Mouse (Mus musculus): Measurements from ENCODE around the gene Stat4. TPM values are rescaled to one million over a fixed set of nuclear protein-coding genes. Genes with fewer than 3 reads are reported as not detected.

Gene Stat4
- 0.26 and 0.34 TPM in 2 replicates for polyA plus RNA-seq (2015; fragmentation: Nextera tagmentation; extraction: Ambion mirVana)

- Histone ChIP-seq H3K4me1 (replicated peaks) (no peaks in the 10 kb centered on the region), H3K9me3 (no peaks in the 10 kb centered on the region), H3K27ac (replicated peaks) (no peak within 1 kb of the TSS), H3K36me3 (no peaks in the 10 kb centered on the region), H3K4me2 (no peak within 1 kb of the TSS), H3K4me3 (no peak within 1 kb of the TSS), H3K9ac (no peak within 1 kb of the TSS), H3K27me3 (no peaks in the 10 kb centered on the region)
- no peak for ATAC-seq (ENCODE audit: low FRiP score, low read depth)
- 93% methylated on average over 5 of the region's 5 CpGs for WGBS
Observed at GRCm38 (mm10) chr1:51986848-51987247, at the start of gene Stat4. Gene Stat4, plus strand, starts transcription at chr1:51987148.

- no peaks in the 10 kb centered on the region for H3K27me3 ChIP-seq
- H3K27ac ChIP-seq (replicated peaks) = no peak overlapping the region
- no peaks in the 10 kb centered on the region for H3K9me3 ChIP-seq
- H3K4me1 ChIP-seq (replicated peaks) = no peaks in the 10 kb centered on the region
- no peak overlapping the region for H3K9ac ChIP-seq
- H3K36me3 ChIP-seq = no peaks in the 10 kb centered on the region
- H3K4me3 ChIP-seq = no peak overlapping the region
- 93% methylated on average over 7 of the region's 7 CpGs for WGBS
- ATAC-seq (ENCODE audit: low FRiP score, low read depth) = no peak
- no peak overlapping the region for H3K4me2 ChIP-seq
Observed at GRCm38 (mm10) chr1:51938357-51938756, 48.6 kb upstream of the Stat4 start.

GRCm38 (mm10) chr1:51944755-51945154, 42.2 kb upstream of the Stat4 start:
- Histone ChIP-seq H3K9me3 (no peaks in the 10 kb centered on the region), H3K27ac (replicated peaks) (no peak overlapping the region), H3K36me3 (no peaks in the 10 kb centered on the region), H3K4me1 (replicated peaks) (no peaks in the 10 kb centered on the region), H3K27me3 (no peaks in the 10 kb centered on the region), H3K4me3 (no peak overlapping the region), H3K9ac (no peak overlapping the region), H3K4me2 (no peak overlapping the region)
- ATAC-seq (ENCODE audit: low FRiP score, low read depth) = no peak
- 46% methylated on average over 5 of the region's 5 CpGs for WGBS

GRCm38 (mm10) chr1:51947116-51947515, 39.8 kb upstream of the Stat4 start:
- H3K27me3 ChIP-seq = no peaks in the 10 kb centered on the region
- no peaks in the 10 kb centered on the region for H3K4me1 ChIP-seq (replicated peaks)
- 64% methylated on average over 4 of the region's 4 CpGs for WGBS
- no peak overlapping the region for H3K27ac ChIP-seq (replicated peaks)
- no peak overlapping the region for H3K4me3 ChIP-seq
- no peaks in the 10 kb centered on the region for H3K9me3 ChIP-seq
- H3K4me2 ChIP-seq = no peak overlapping the region
- no peaks in the 10 kb centered on the region for H3K36me3 ChIP-seq
- no peak for ATAC-seq (ENCODE audit: low FRiP score, low read depth)
- no peak overlapping the region for H3K9ac ChIP-seq

GRCm38 (mm10) chr1:51964647-51965046, 22.3 kb upstream of the Stat4 start:
- Histone ChIP-seq H3K27ac (replicated peaks) (no peak overlapping the region), H3K4me2 (no peak overlapping the region), H3K36me3 (no peaks in the 10 kb centered on the region), H3K4me1 (replicated peaks) (0 out of 2 replicates have a peak, but pooled peaks cover 5% of the 10 kb centered on the region), H3K9ac (no peak overlapping the region), H3K9me3 (no peaks in the 10 kb centered on the region), H3K4me3 (no peak overlapping the region), H3K27me3 (no peaks in the 10 kb centered on the region)
- no peak for ATAC-seq (ENCODE audit: low FRiP score, low read depth)
- WGBS = 86% methylated on average over 2 of the region's 2 CpGs

- H3K9me3 ChIP-seq = no peaks in the 10 kb centered on the region
- no peak overlapping the region for H3K4me2 ChIP-seq
- no peak overlapping the region for H3K27ac ChIP-seq (replicated peaks)
- H3K36me3 ChIP-seq = no peaks in the 10 kb centered on the region
- H3K9ac ChIP-seq = no peak overlapping the region
- no peak; the same call in 1 of the 2 replicates for ATAC-seq (ENCODE audit: low FRiP score, low read depth)
- no peaks in the 10 kb centered on the region for H3K27me3 ChIP-seq
- H3K4me1 ChIP-seq (replicated peaks) = 0 out of 2 replicates have a peak, but pooled peaks cover 5% of the 10 kb centered on the region
- WGBS = 38% methylated on average over 1 of the region's 1 CpGs
- no peak overlapping the region for H3K4me3 ChIP-seq
Observed at GRCm38 (mm10) chr1:51968994-51969393, 18.0 kb upstream of the Stat4 start.

GRCm38 (mm10) chr1:51970182-51970581, 16.8 kb upstream of the Stat4 start:
- Histone ChIP-seq H3K27me3 (no peaks in the 10 kb centered on the region), H3K27ac (replicated peaks) (no peak overlapping the region), H3K9me3 (no peaks in the 10 kb centered on the region), H3K9ac (no peak overlapping the region), H3K4me1 (replicated peaks) (0 out of 2 replicates have a peak, but pooled peaks cover 5% of the 10 kb centered on the region), H3K36me3 (no peaks in the 10 kb centered on the region), H3K4me3 (no peak overlapping the region), H3K4me2 (no peak overlapping the region)
- ATAC-seq (ENCODE audit: low FRiP score, low read depth) = no peak
- WGBS = 87% methylated on average over 6 of the region's 6 CpGs

- Histone ChIP-seq H3K9ac (no peak overlapping the region), H3K4me3 (no peak overlapping the region), H3K4me1 (replicated peaks) (no peaks in the 10 kb centered on the region), H3K9me3 (no peaks in the 10 kb centered on the region), H3K27me3 (no peaks in the 10 kb centered on the region), H3K27ac (replicated peaks) (no peak overlapping the region), H3K36me3 (no peaks in the 10 kb centered on the region), H3K4me2 (no peak overlapping the region)
- WGBS = 89% methylated on average over 5 of the region's 5 CpGs
- no peak for ATAC-seq (ENCODE audit: low FRiP score, low read depth)
Observed at GRCm38 (mm10) chr1:51975589-51975988, 11.4 kb upstream of the Stat4 start.

- H3K9ac ChIP-seq = no peak overlapping the region
- H3K4me1 ChIP-seq (replicated peaks) = no peaks in the 10 kb centered on the region
- no peaks in the 10 kb centered on the region for H3K9me3 ChIP-seq
- H3K27me3 ChIP-seq = no peaks in the 10 kb centered on the region
- no peaks in the 10 kb centered on the region for H3K36me3 ChIP-seq
- 85% methylated on average over 5 of the region's 5 CpGs for WGBS
- no peak overlapping the region for H3K4me2 ChIP-seq
- H3K27ac ChIP-seq (replicated peaks) = no peak overlapping the region
- H3K4me3 ChIP-seq = no peak overlapping the region
- ATAC-seq (ENCODE audit: low FRiP score, low read depth) = no peak
Observed at GRCm38 (mm10) chr1:51979048-51979447, 7.9 kb upstream of the Stat4 start.

GRCm38 (mm10) chr1:51991983-51992609, 5.1 kb downstream of the Stat4 start:
- Histone ChIP-seq H3K4me2 (no peak overlapping the region), H3K4me1 (replicated peaks) (peaks cover 3% of the 10 kb centered on the region; the same call in 1 of the 2 replicates), H3K9me3 (no peaks in the 10 kb centered on the region), H3K27me3 (no peaks in the 10 kb centered on the region), H3K27ac (replicated peaks) (no peak overlapping the region), H3K9ac (no peak overlapping the region), H3K4me3 (no peak overlapping the region), H3K36me3 (no peaks in the 10 kb centered on the region)
- WGBS = 80% methylated on average over 8 of the region's 8 CpGs
- no peak for ATAC-seq (ENCODE audit: low FRiP score, low read depth)

- H3K9me3 ChIP-seq = no peaks in the 10 kb centered on the region
- 88% methylated on average over 3 of the region's 3 CpGs for WGBS
Observed at GRCm38 (mm10) chr1:51996056-51996455, 9.1 kb downstream of the Stat4 start.

GRCm38 (mm10) chr1:51996751-51997659, 10.1 kb downstream of the Stat4 start:
- H3K4me1 ChIP-seq (replicated peaks) = peaks cover 3% of the 10 kb centered on the region; the same call in 1 of the 2 replicates
- no peak overlapping the region for H3K27ac ChIP-seq (replicated peaks)
- H3K4me2 ChIP-seq = no peak overlapping the region
- ATAC-seq (ENCODE audit: low FRiP score, low read depth) = 0 out of 2 replicates have a peak, but pooled peaks have one; percentile 42
- H3K9me3 ChIP-seq = no peaks in the 10 kb centered on the region
- H3K36me3 ChIP-seq = no peaks in the 10 kb centered on the region
- H3K4me3 ChIP-seq = no peak overlapping the region
- H3K27me3 ChIP-seq = no peaks in the 10 kb centered on the region
- no peak overlapping the region for H3K9ac ChIP-seq
- WGBS = 55% methylated on average over 11 of the region's 11 CpGs

More at GRCm38 (mm10) chr1:51996056-51996455, 9.1 kb downstream of the Stat4 start:
- Histone ChIP-seq H3K4me2 (no peak overlapping the region), H3K36me3 (no peaks in the 10 kb centered on the region), H3K4me1 (replicated peaks) (peaks cover 3% of the 10 kb centered on the region; the same call in 1 of the 2 replicates), H3K9ac (no peak overlapping the region), H3K4me3 (no peak overlapping the region), H3K27me3 (no peaks in the 10 kb centered on the region), H3K27ac (replicated peaks) (no peak overlapping the region)
- ATAC-seq (ENCODE audit: low FRiP score, low read depth) = no peak
